Mouse (Mus musculus) olfactory bulb, adult 2 months (tissue): ENCODE measurements around the gene Nufip1. TPM values are rescaled to one million over a fixed set of nuclear protein-coding genes. Genes with fewer than 3 reads are reported as not detected.

Source experiments
- H3K27ac ChIP-seq: fragments of 200-500 bp; 2 replicates; pipeline ENCODE4 v1.5.1; 2012; ENCODE audit warnings: low read depth, low read length; ENCODE audit not compliant: insufficient read depth
- H3K4me1 ChIP-seq: fragments of 200-500 bp; 2 replicates; pipeline ENCODE4 v1.6.1; 2012; ENCODE audit warnings: low read length; ENCODE audit not compliant: control insufficient read depth, insufficient read depth
- H3K4me3 ChIP-seq: fragments of 200-500 bp; 2 replicates; pipeline ENCODE4 v1.5.1; 2012; ENCODE audit warnings: mild to moderate bottlenecking, low read depth, low read length, moderate library complexity; ENCODE audit not compliant: insufficient read depth
- CTCF ChIP-seq: fragments of 200-500 bp; IDR thresholded peaks from 2 replicates; pipeline ENCODE4 v1.5.1; 2012; ENCODE audit warnings: low read depth, mild to moderate bottlenecking, low read length, moderate library complexity; ENCODE audit not compliant: insufficient read depth
- POLR2A ChIP-seq: fragments of 200-500 bp; IDR thresholded peaks from 2 replicates; pipeline ENCODE4 v1.6.1; 2012; ENCODE audit warnings: mild to moderate bottlenecking, low read depth, low read length, moderate library complexity; ENCODE audit not compliant: insufficient read depth
- WGBS: fragments of 180-500 bp; shearing (Covaris S2); methylation state at CpG from one replicate; pipeline ENCODE4 v1.1.7; 2018; 5-methylcytosine and 5-hydroxymethylcytosine counted together
- polyA plus RNA-seq: library from polyadenylated mRNA; stranded (reverse); fragments of >200 nt; gene quantifications from 2 replicates; pipeline ENCODE4 v1.2.4, GENCODE M21; 2012; ENCODE audit warnings: low replicate concordance; ENCODE audit not compliant: missing spikeins, insufficient read depth, insufficient read length

Nufip1 gene
- polyA plus RNA-seq, 1 experiment = not detected

- H3K27ac ChIP-seq = no peak overlapping the region
- H3K4me1 ChIP-seq = peaks cover 6% of the 10 kb centered on the region
- H3K4me3 ChIP-seq = no peak overlapping the region
- TF ChIP-seq POLR2A = no peak
- TF ChIP-seq CTCF = no peak
- 91% methylated on average over 5 of the region's 5 CpGs for WGBS
These were observed 74.7 kb downstream of the Nufip1 start for GRCm38 (mm10) chr14:76185358-76185757.

- 81% methylated on average over 4 of the region's 4 CpGs for WGBS
- Histone ChIP-seq H3K4me1 (peaks cover 6% of the 10 kb centered on the region), H3K27ac (no peak overlapping the region), H3K4me3 (no peak overlapping the region)
- no peak for TF ChIP-seq CTCF
- TF ChIP-seq POLR2A = no peak
These were observed 75.6 kb downstream of the Nufip1 start for GRCm38 (mm10) chr14:76186299-76186698.

Other genes starting within 250 kb of the Nufip1 start
- gene Kctd4, start 155.9 kb upstream of the Nufip1 start, polyA plus RNA-seq = not detected in 2 replicates
- not detected in 2 replicates for gene Gtf2f2, start 100.0 kb upstream of the Nufip1 start, polyA plus RNA-seq
- not detected in 2 replicates for gene Gpalpp1, start 131 bp upstream of the Nufip1 start, polyA plus RNA-seq